Mouse (Mus musculus) heart, postnatal 0 days (tissue): ENCODE results near the gene 1700080O16Rik. TPM values are rescaled to one million over a fixed set of nuclear protein-coding genes. Genes with fewer than 3 reads are reported as not detected.

Experiments used
- ATAC-seq: fragments of 200-750 bp; cut with Nextera tagmentation; 2 replicates; pipeline ENCODE4 v1.8.0; 2017; ENCODE audit warnings: low read depth, moderate number of reproducible peaks, moderate library complexity; ENCODE audit not compliant: insufficient read depth
- DNase-seq: peaks from one replicate; pipeline ENCODE4 v3.0.0-alpha.2; 2016; ENCODE audit warnings: low spot score
- H3K27ac ChIP-seq: fragments of 300-500 bp; sonication (generic); 2 replicates; pipeline ENCODE4 v1.5.1; 2014; ENCODE audit warnings: low read depth, mild to moderate bottlenecking
- H3K27me3 ChIP-seq: fragments of 300-500 bp; sonication (generic); 2 replicates; pipeline ENCODE4 v1.6.1; 2014; ENCODE audit warnings: low read length, mixed read lengths; ENCODE audit not compliant: control insufficient read depth, insufficient read depth
- H3K36me3 ChIP-seq: fragments of 300-500 bp; sonication (generic); replicated peaks from 2 replicates; pipeline ENCODE4 v1.6.1; 2014; ENCODE audit warnings: low read length, mixed read lengths; ENCODE audit not compliant: control insufficient read depth, insufficient read depth
- H3K4me1 ChIP-seq: fragments of 300-500 bp; sonication (generic); 2 replicates; pipeline ENCODE4 v1.6.1; 2014; ENCODE audit warnings: antibody characterized with exemption; ENCODE audit not compliant: control insufficient read depth, insufficient read depth
- H3K4me2 ChIP-seq: fragments of 300-500 bp; sonication (generic); 2 replicates; pipeline ENCODE4 v1.6.1; 2014; ENCODE audit warnings: low read depth, mild to moderate bottlenecking, low read length, moderate library complexity
- H3K4me3 ChIP-seq: fragments of 300-500 bp; sonication (generic); 2 replicates; pipeline ENCODE4 v1.5.1; 2014; ENCODE audit warnings: low read depth, low read length
- H3K9ac ChIP-seq: fragments of 300-500 bp; sonication (generic); replicated peaks from 2 replicates; pipeline ENCODE4 v1.6.1; 2014; ENCODE audit warnings: low read depth, low read length, mixed read lengths
- H3K9me3 ChIP-seq: fragments of 300-500 bp; sonication (generic); replicated peaks from 2 replicates; pipeline ENCODE4 v1.6.1; 2016; ENCODE audit warnings: low read length; ENCODE audit not compliant: control insufficient read depth
- CTCF ChIP-seq: IDR thresholded peaks from 2 replicates; pipeline ENCODE4 v1.5.1; 2016; ENCODE audit warnings: antibody characterized with exemption, control low read depth, low read depth
- EP300 ChIP-seq: IDR thresholded peaks from 2 replicates; pipeline ENCODE4 v1.6.1; 2016; ENCODE audit warnings: antibody characterized with exemption, low read depth
- WGBS: fragments of 180-500 bp; shearing (Covaris S2); extraction: QIAGEN DNeasy Blood & Tissue Kit; methylation state at CpG from one replicate; pipeline ENCODE4 v1.1.7; 2014; 5-methylcytosine and 5-hydroxymethylcytosine counted together
- polyA plus RNA-seq: library from polyadenylated mRNA; unstranded; fragments of >200 nt; fragmentation: Nextera tagmentation; extraction: Ambion mirVana; gene quantifications from 2 replicates; pipeline ENCODE4 v1.2.1, GENCODE M21; 2015
- total RNA-seq: library from RNA; depleted of rRNA; stranded (reverse); fragments of >200 nt; gene quantifications from 2 replicates; pipeline ENCODE4 v1.2.3, GENCODE M21; 2014; ENCODE audit warnings: low replicate concordance; rRNA removed

Gene 1700080O16Rik
- total RNA-seq = not detected in 2 replicates
- polyA plus RNA-seq = not detected in 2 replicates

GRCm38 (mm10) chrX:51972672-51973071 lies at the start of gene 1700080O16Rik:
1700080O16Rik (minus strand) TSS chrX:51972772.
- no peak within 1 kb of the TSS for H3K9ac ChIP-seq
- H3K4me1 ChIP-seq = no peaks in the 10 kb centered on the region
- no peak within 1 kb of the TSS for H3K27ac ChIP-seq
- H3K4me3 ChIP-seq = no peak within 1 kb of the TSS
- WGBS = 87% methylated on average over 12 of the region's 12 CpGs
- H3K27me3 ChIP-seq = no peaks in the 10 kb centered on the region
- H3K4me2 ChIP-seq = no peak within 1 kb of the TSS
- H3K36me3 ChIP-seq = no peaks in the 10 kb centered on the region
- ATAC-seq (no peak), DNase-seq (no peak)
- TF ChIP-seq CTCF = no peak
- no peak for TF ChIP-seq EP300
- H3K9me3 ChIP-seq = no peaks in the 10 kb centered on the region

- 0 out of 2 replicates have a peak, but pooled peaks have one; percentile 20 for ATAC-seq
Observed at GRCm38 (mm10) chrX:52017660-52018059, 45.1 kb upstream of the 1700080O16Rik start.

GRCm38 (mm10) chrX:52000072-52000471 lies 27.5 kb upstream of the 1700080O16Rik start:
- Histone ChIP-seq H3K27me3 (no peaks in the 10 kb centered on the region), H3K9ac (no peak overlapping the region), H3K4me2 (no peak overlapping the region), H3K27ac (no peak overlapping the region), H3K9me3 (no peaks in the 10 kb centered on the region), H3K4me1 (no peaks in the 10 kb centered on the region), H3K4me3 (no peak overlapping the region), H3K36me3 (no peaks in the 10 kb centered on the region)
- TF ChIP-seq CTCF (no peak), EP300 (no peak)
- ATAC-seq = no peak
- no peak for DNase-seq
- WGBS = 69% methylated on average over 5 of the region's 5 CpGs

More at GRCm38 (mm10) chrX:52017660-52018059, 45.1 kb upstream of the 1700080O16Rik start:
- peak; percentile 5 for DNase-seq
- no peak overlapping the region for H3K27ac ChIP-seq
- no peak overlapping the region for H3K4me2 ChIP-seq
- no peak overlapping the region for H3K9ac ChIP-seq
- 63% methylated on average over 9 of the region's 9 CpGs for WGBS
- H3K9me3 ChIP-seq = no peaks in the 10 kb centered on the region
- H3K4me3 ChIP-seq = no peak overlapping the region
- H3K4me1 ChIP-seq = no peaks in the 10 kb centered on the region
- H3K27me3 ChIP-seq = no peaks in the 10 kb centered on the region
- H3K36me3 ChIP-seq = no peaks in the 10 kb centered on the region
- TF ChIP-seq CTCF (no peak), EP300 (no peak)

- 59% methylated on average over 4 of the region's 4 CpGs for WGBS
Observed at GRCm38 (mm10) chrX:51999426-51999825, 26.9 kb upstream of the 1700080O16Rik start.

GRCm38 (mm10) chrX:51976361-51976760 lies 3.8 kb upstream of the 1700080O16Rik start:
- H3K4me2 ChIP-seq = no peak overlapping the region
- TF ChIP-seq CTCF = no peak
- no peaks in the 10 kb centered on the region for H3K36me3 ChIP-seq
- H3K27me3 ChIP-seq = no peaks in the 10 kb centered on the region
- no peak for ATAC-seq
- DNase-seq = no peak
- no peaks in the 10 kb centered on the region for H3K4me1 ChIP-seq
- H3K9ac ChIP-seq = no peak overlapping the region
- H3K4me3 ChIP-seq = no peak overlapping the region
- WGBS = 30% methylated on average over 4 of the region's 4 CpGs
- H3K27ac ChIP-seq = no peak overlapping the region
- no peaks in the 10 kb centered on the region for H3K9me3 ChIP-seq

More at GRCm38 (mm10) chrX:51999426-51999825, 26.9 kb upstream of the 1700080O16Rik start:
- DNase-seq (no peak), ATAC-seq (no peak)
- Histone ChIP-seq H3K27ac (no peak overlapping the region), H3K9ac (no peak overlapping the region), H3K4me1 (no peaks in the 10 kb centered on the region), H3K27me3 (no peaks in the 10 kb centered on the region), H3K36me3 (no peaks in the 10 kb centered on the region), H3K4me3 (no peak overlapping the region), H3K4me2 (no peak overlapping the region), H3K9me3 (no peaks in the 10 kb centered on the region)
- TF ChIP-seq EP300 (no peak), CTCF (no peak; the same call in 1 of the 2 replicates)

GRCm38 (mm10) chrX:51974618-51975017 lies 2.0 kb upstream of the 1700080O16Rik start:
- no peaks in the 10 kb centered on the region for H3K4me1 ChIP-seq
- H3K9me3 ChIP-seq = no peaks in the 10 kb centered on the region
- ATAC-seq (no peak), DNase-seq (no peak)
- TF ChIP-seq EP300 = no peak
- TF ChIP-seq CTCF = no peak
- H3K4me2 ChIP-seq = no peak overlapping the region
- no peaks in the 10 kb centered on the region for H3K36me3 ChIP-seq
- H3K27ac ChIP-seq = no peak overlapping the region
- H3K27me3 ChIP-seq = no peaks in the 10 kb centered on the region
- no peak overlapping the region for H3K4me3 ChIP-seq
- H3K9ac ChIP-seq = no peak overlapping the region
